Mouse (Mus musculus): ENCODE results near the gene Tgif2.

DNA sequence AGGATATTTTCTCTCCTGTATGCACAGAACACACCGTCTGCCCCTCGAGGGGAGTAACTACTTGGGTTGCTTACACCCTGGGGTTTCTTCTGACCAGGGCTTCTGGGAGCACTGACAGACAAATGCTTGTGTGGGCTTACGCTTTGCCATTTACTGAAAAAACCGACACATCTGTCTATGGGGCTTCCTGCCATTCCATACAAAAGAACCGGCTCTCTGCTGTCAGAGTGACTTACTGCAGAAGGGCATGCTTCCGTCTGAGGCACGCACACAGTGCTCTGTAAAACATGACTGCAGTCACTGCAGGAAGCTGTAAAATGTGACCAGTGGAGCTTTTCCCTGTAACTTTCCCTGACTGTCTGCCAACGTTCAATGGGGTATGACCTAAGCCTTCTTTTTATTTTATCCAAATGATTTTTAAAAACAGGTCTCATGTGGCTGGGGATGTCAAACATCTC is 25.4 kb upstream of the Tgif2 start:
- no peak for TF ChIP-seq GATA1 (IDR thresholded peaks at IDR 0.05; ENCODE audit: borderline replicate concordance, low read length)
- no peak for TF ChIP-seq FLI1 (IDR thresholded peaks at IDR 0.05; ENCODE audit: low read length)
